Mouse (Mus musculus): ENCODE results near the gene Tmem53.

Tmem53 gene

DNA sequence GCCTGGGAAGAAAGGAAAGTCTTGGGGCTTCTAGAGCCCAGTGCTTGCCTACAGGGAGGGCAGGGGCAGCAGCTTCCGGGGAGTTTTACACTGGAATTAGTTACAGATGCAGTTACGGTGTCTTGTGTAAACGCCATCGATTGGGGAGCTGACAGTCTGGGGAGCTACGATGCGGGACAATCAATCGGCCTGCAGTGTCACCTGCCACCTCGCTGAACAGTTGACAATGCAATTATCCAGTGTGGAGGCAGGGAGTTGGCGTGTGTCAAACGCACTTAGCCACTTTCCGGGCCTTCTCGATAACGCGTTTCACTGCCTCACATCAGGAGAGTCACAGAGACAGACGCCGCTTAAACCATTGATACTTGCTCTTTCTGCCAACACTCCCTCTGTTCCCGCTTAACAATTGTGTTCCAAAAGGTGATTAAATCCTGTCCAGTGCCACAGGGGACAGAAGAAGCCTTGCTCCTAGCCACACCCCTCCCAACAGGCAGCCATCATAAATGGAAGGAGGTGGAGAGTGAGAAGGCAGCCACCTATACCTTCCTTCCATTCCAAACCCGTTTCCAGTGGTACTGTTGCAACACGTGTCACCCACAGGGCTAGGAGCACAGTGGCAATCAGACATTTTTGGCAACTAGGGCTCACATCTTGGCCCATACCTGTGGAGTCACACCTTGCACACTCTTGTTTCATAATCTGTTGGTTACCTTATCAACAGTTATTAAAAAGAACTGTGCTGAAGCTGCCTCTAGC is 29.5 kb downstream of the Tmem53 start:
- DNase-seq (ENCODE audit: low read depth, low spot score) = no peak

GRCm38 (mm10) chr4:117283271-117284191 is 31.8 kb downstream of the Tmem53 start:
- DNase-seq (ENCODE audit: low read depth, low spot score) = peak; percentile 76

DNA sequence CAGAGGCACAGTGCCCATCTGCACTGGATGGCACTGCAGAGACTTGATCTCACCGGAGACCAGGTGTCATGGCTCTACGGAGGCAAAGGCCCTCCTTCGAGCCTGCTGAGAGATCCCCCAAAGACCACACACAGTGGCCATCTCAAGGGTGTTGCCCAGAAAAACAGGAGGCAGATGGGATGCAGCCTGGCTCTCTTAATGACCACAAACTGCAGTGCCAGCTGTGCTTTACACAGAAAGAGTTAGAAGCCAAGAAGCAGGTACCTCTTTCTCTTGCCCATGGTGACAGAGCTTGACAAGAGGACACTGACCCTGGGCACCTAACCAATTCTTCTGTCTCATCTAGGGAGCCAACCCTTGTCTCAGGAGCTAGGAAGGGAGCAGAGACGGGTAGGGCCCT is 32.6 kb downstream of the Tmem53 start:
- DNase-seq (ENCODE audit: low read depth, low spot score) = no peak

DNA sequence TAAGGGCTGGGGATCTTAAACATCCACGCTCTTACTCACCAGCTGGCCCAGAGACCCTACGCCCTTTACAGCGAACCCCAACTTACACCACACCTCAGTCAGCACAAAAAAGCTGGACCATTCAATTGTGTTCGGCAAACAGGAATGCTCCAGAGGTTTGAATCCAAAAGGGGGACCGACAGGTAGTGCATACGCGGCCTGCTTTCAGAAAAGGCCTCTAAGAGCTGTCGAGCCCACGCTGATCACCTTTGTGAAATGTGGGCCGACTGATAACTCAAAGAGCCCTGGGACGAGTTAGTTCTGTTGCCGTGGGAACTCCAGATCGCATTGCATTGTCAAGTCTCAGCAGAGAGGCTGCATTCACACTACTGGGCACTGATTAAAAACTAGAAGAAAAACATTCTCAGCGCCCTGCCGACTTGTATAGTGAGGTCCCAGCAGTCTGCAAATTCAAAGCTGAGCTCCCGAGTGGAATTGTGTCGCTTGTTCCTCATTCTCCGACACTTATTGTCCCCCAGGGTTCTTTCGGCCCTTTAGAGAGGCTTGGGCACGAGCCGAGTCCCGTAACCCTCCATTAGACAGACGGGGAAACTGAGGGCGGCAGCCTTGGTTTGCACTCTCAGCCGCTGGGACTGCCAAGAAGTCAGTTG is 36.7 kb downstream of the Tmem53 start:
- no peak for DNase-seq (ENCODE audit: low read depth, low spot score)

DNA sequence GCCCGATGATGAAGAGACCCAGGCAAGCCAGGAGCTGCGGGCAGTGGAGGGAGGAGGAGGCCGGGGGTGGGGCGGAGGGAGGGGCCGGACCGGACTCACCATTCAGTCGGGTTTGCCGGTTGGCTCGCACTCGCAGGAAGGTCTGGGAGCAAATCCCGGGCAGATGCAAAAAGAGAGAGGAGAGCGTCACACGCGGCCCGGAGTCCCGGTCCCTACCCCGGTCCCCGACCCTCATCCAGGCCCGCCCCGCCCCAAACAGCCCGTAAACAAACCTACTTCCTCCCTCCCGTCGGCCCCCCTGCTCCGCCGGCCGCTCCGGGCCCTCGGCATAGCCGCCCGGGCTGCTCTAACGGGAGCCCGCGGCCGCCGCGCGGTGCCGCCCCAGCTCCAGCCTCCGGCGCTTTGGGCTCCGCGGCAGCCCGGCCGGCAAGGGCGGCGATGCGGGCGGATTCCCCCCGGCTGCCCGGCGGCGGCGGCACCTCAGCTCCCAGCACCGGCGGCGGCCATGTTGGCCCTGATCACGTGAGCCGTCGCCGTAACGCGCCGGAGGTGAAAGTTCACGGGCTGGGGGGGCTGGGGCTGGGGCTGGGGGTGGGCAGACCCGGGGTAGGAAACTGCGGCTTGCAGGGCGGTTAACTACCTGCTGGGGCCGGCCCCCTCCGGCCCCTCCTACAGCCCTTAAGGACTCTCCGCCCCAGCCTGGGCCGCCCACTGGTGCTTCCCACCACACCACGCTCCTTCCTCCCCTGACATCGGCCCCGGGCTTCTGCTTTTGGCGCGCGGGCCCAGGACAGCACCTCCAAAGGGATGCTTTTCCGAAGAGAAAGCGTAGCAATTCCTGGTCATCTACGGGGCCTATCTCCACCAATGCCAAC is 37.4 kb downstream of the Tmem53 start:
- peak; percentile 85 for DNase-seq (ENCODE audit: low read depth, low spot score)

GRCm38 (mm10) chr4:117291696-117292095 is 39.9 kb downstream of the Tmem53 start:
- DNase-seq (ENCODE audit: low read depth, low spot score) = no peak

DNA sequence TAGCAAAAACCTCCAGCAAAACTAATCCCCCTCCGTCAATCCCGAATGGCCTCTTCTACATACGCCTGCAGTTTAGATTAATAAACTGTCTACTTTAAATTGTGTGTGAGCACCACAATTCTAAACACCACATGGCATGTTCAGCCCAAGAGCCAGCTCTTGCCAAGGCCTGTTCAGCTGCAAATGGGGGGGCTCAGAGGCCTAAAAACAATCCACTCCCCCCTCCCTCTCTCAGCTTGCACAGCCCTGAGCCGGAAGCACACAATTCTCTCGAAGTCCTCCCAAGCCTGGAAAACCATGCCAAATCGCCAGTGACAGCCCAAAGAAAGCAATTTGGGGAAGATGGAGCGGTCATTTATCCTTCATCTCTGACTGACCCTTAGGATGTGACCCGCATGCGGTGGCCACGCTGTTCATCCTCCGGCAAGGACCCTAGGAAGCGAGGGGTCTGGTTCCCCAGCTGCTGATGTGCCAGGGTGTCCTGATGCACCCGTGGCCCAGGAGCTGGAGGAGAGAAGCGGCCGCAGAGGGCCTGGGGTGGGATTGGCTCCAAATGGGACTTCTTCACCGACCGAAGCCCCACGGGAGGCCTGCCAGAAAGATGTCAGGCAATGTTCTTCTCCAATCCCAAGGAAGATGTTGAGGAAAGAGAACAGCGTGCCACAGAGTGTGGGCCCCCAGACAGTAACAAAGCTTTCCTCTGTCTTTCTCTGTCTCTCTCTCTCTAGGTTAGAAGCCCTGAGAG is 45.3 kb downstream of the Tmem53 start:
- no peak for DNase-seq (ENCODE audit: low read depth, low spot score)

- no peak for DNase-seq (ENCODE audit: low read depth, low spot score)
Observed at GRCm38 (mm10) chr4:117297819-117298218, 46.1 kb downstream of the Tmem53 start.

GRCm38 (mm10) chr4:117299921-117300320 is 48.2 kb downstream of the Tmem53 start:
- no peak for DNase-seq (ENCODE audit: low read depth, low spot score)

DNA sequence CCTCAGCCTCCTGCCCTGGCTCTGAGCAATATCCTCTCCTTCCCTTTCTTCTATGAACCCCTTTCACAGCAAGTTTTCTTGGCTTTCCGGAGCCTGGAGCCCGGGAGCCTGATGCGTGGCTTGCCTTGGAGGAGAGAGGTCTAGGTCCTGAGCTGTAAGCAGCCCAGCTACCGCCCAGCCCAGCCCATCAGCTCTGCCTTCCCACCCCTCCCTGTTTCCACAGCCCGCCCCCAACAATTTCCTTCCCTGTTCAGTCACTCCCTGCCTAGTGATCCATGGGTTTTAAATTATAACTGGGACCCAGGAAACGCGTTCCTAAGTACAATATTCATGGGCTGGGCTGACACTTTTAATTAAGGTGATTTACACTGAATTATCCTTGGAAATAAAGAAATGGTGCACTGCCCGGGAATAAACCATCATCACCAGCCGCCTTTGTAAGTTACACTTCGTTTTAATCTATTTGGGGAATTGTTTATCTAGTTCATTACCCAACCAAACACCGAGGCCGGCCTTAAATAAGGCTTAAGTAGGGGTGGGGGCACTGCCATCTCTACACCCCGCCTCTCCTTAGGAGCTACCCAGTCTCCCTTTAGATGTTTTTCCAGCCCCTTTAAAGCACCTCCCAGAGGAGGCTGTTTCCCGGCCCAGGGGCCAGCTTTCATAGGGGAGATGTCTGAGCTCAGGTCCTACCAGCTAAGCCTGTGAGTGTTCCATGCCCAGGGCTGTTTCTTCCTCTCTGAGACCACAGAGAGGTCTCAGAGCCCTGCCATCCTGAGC is 50.5 kb downstream of the Tmem53 start:
- DNase-seq (ENCODE audit: low read depth, low spot score) = no peak

DNA sequence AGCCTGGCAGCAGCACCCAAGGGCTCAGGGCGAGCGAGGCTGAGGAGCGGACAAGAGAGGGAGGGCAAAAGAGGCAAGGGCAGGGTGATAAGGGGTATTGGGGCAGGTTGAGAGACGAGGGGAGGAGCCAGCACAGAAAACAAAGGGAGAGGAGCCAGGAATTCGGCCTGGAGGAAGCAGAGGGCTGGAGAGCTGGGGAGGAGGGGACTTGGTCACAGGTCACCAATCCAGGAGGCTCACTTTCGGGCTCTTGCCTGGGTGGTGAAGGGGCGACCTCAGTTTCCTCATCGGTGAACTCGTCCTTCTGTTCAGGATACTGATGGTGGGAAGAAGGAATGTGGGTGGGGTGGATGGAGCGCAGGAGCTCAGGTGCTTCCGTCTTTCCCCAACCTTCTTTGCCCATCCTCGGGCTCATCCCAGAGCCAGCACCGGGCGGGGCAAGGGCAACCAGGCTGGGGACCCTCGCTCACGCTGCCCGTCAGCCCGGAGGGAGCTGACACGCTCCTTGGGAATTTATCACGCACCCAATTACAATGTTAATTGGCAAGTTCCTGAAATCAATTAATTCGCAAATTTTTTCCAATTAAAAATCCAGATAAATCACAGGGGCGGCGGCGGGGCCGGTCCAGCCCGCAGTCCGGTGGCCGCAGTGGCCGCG is 52.0 kb downstream of the Tmem53 start:
- DNase-seq (ENCODE audit: low read depth, low spot score) = no peak

GRCm38 (mm10) chr4:117304239-117305025 is 52.7 kb downstream of the Tmem53 start:
- DNase-seq (ENCODE audit: low read depth, low spot score) = peak; percentile 42

- DNase-seq (ENCODE audit: low read depth, low spot score) = no peak
Observed at GRCm38 (mm10) chr4:117305461-117305860, 53.7 kb downstream of the Tmem53 start.

- no peak for DNase-seq (ENCODE audit: low read depth, low spot score)
Observed at GRCm38 (mm10) chr4:117307270-117307669, 55.5 kb downstream of the Tmem53 start.

DNA sequence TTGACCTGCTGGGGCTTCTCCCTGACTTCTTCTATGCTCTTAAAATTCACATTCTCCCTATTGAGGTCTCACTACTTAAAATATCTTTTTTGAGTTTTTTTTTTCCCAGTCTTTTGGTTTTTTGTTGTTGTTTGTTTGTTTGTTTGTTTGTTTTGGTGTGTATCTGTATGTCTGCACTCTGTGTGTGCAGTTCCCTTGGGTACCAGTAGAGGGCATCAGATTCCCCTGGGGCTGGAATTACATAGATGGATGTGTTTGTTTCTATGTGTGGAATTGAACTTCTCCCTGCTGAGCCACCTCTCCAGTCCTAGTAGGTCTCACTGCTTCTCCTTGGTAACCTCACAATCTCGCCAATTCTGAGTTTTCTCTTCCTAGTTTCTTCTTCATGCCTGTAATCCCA is 57.7 kb downstream of the Tmem53 start:
- DNase-seq (ENCODE audit: low read depth, low spot score) = no peak

GRCm38 (mm10) chr4:117311891-117312290 is 60.1 kb downstream of the Tmem53 start:
- no peak for DNase-seq (ENCODE audit: low read depth, low spot score)

- no peak for DNase-seq (ENCODE audit: low read depth, low spot score)
Observed at GRCm38 (mm10) chr4:117312416-117313084, 60.8 kb downstream of the Tmem53 start.

GRCm38 (mm10) chr4:117313085-117313424 is 61.3 kb downstream of the Tmem53 start:
- no peak for DNase-seq (ENCODE audit: low read depth, low spot score)

All from mesoderm, embryonic 11.5 days (tissue).